Mouse (Mus musculus): ENCODE results near the gene Olfr314. TPM values are rescaled to one million over a fixed set of nuclear protein-coding genes. Genes with fewer than 3 reads are reported as not detected.

Gene Olfr314
- polyA plus RNA-seq, 1 experiment from 2014 or later, result not detected

Other genes starting within 250 kb of the Olfr314 start
- not detected in 2 replicates for gene Olfr330, start 248.1 kb upstream of the Olfr314 start, polyA plus RNA-seq (2015; fragmentation: Nextera tagmentation; extraction: Ambion mirVana)
- gene Olfr329-ps, start 236.5 kb upstream of the Olfr314 start, polyA plus RNA-seq (2015; fragmentation: Nextera tagmentation; extraction: Ambion mirVana), result not detected in 2 replicates
- 0.05 TPM in 1 of 2 replicates, not detected in the other for gene Olfr328, start 227.3 kb upstream of the Olfr314 start, polyA plus RNA-seq (2015; fragmentation: Nextera tagmentation; extraction: Ambion mirVana)
- not detected in 2 replicates for gene Olfr224, start 212.4 kb upstream of the Olfr314 start, polyA plus RNA-seq (2015; fragmentation: Nextera tagmentation; extraction: Ambion mirVana)
- not detected in 2 replicates for gene Olfr325, start 205.2 kb upstream of the Olfr314 start, polyA plus RNA-seq (2015; fragmentation: Nextera tagmentation; extraction: Ambion mirVana)
- not detected in 2 replicates for gene Olfr324, start 187.8 kb upstream of the Olfr314 start, polyA plus RNA-seq (2015; fragmentation: Nextera tagmentation; extraction: Ambion mirVana)
- gene 2210407C18Rik, start 166.9 kb upstream of the Olfr314 start, polyA plus RNA-seq (2015; fragmentation: Nextera tagmentation; extraction: Ambion mirVana), result 0.19 TPM in 1 of 2 replicates, not detected in the other
- gene Olfr323, start 152.5 kb upstream of the Olfr314 start, polyA plus RNA-seq (2015; fragmentation: Nextera tagmentation; extraction: Ambion mirVana), result not detected in 2 replicates
- gene Trim58, start 142.5 kb upstream of the Olfr314 start, polyA plus RNA-seq (2015; fragmentation: Nextera tagmentation; extraction: Ambion mirVana), result 0.16 and 0.23 TPM in 2 replicates
- gene Olfr322, start 124.2 kb upstream of the Olfr314 start, polyA plus RNA-seq (2015; fragmentation: Nextera tagmentation; extraction: Ambion mirVana), result not detected in 2 replicates
- not detected in 2 replicates for gene Olfr320, start 101.9 kb upstream of the Olfr314 start, polyA plus RNA-seq (2015; fragmentation: Nextera tagmentation; extraction: Ambion mirVana)
- gene Olfr319, start 83.8 kb upstream of the Olfr314 start, polyA plus RNA-seq (2015; fragmentation: Nextera tagmentation; extraction: Ambion mirVana), result not detected in 2 replicates
- gene Olfr318, start 58.9 kb upstream of the Olfr314 start, polyA plus RNA-seq (2015; fragmentation: Nextera tagmentation; extraction: Ambion mirVana), result not detected in 2 replicates
- not detected in 2 replicates for gene Olfr317, start 43.7 kb upstream of the Olfr314 start, polyA plus RNA-seq (2015; fragmentation: Nextera tagmentation; extraction: Ambion mirVana)
- gene Olfr316, start 30.2 kb upstream of the Olfr314 start, polyA plus RNA-seq (2015; fragmentation: Nextera tagmentation; extraction: Ambion mirVana), result not detected in 2 replicates
- not detected in 2 replicates for gene Olfr315, start 9.8 kb upstream of the Olfr314 start, polyA plus RNA-seq (2015; fragmentation: Nextera tagmentation; extraction: Ambion mirVana)
- gene Fam183b, start 19.0 kb downstream of the Olfr314 start, polyA plus RNA-seq (2015; fragmentation: Nextera tagmentation; extraction: Ambion mirVana), result 16.8 and 17.2 TPM in 2 replicates
- gene Olfr313, start 32.0 kb downstream of the Olfr314 start, polyA plus RNA-seq (2015; fragmentation: Nextera tagmentation; extraction: Ambion mirVana), result not detected in 2 replicates
- not detected in 2 replicates for gene Olfr312, start 46.3 kb downstream of the Olfr314 start, polyA plus RNA-seq (2015; fragmentation: Nextera tagmentation; extraction: Ambion mirVana)
- gene Olfr311, start 56.3 kb downstream of the Olfr314 start, polyA plus RNA-seq (2015; fragmentation: Nextera tagmentation; extraction: Ambion mirVana), result not detected in 2 replicates
- 5.4 and 6.1 TPM in 2 replicates for gene Gm12258, start 64.2 kb downstream of the Olfr314 start, polyA plus RNA-seq (2015; fragmentation: Nextera tagmentation; extraction: Ambion mirVana)
- gene 2810021J22Rik, start 84.3 kb downstream of the Olfr314 start, polyA plus RNA-seq (2015; fragmentation: Nextera tagmentation; extraction: Ambion mirVana), result 6.1 and 7.3 TPM in 2 replicates
- gene Zfp39, start 121.3 kb downstream of the Olfr314 start, polyA plus RNA-seq (2015; fragmentation: Nextera tagmentation; extraction: Ambion mirVana), result 3.7 and 4.6 TPM in 2 replicates
- 0.27 and 0.34 TPM in 2 replicates for gene Btnl10, start 135.0 kb downstream of the Olfr314 start, polyA plus RNA-seq (2015; fragmentation: Nextera tagmentation; extraction: Ambion mirVana)
- 201 and 207 TPM in 2 replicates for gene Rnf187, start 156.0 kb downstream of the Olfr314 start, polyA plus RNA-seq (2015; fragmentation: Nextera tagmentation; extraction: Ambion mirVana)
- 39.9 and 40.0 TPM in 2 replicates for gene Hist3h2ba, start 166.0 kb downstream of the Olfr314 start, polyA plus RNA-seq (2015; fragmentation: Nextera tagmentation; extraction: Ambion mirVana)
- gene Hist3h2a, start 171.7 kb downstream of the Olfr314 start, polyA plus RNA-seq (2015; fragmentation: Nextera tagmentation; extraction: Ambion mirVana), result 27.2 and 28.3 TPM in 2 replicates
- gene Trim17, start 171.7 kb downstream of the Olfr314 start, polyA plus RNA-seq (2015; fragmentation: Nextera tagmentation; extraction: Ambion mirVana), result 0.16 and 0.35 TPM in 2 replicates
- gene Trim11, start 195.1 kb downstream of the Olfr314 start, polyA plus RNA-seq (2015; fragmentation: Nextera tagmentation; extraction: Ambion mirVana), result 16.0 and 17.0 TPM in 2 replicates

Measured in intestine, embryonic 15.5 days (tissue).